Mouse (Mus musculus) cerebellum, adult 2 months (tissue): ENCODE measurements at regions not wholly inside any gene's neighbourhood (a gene's known extent, or its start where the extent isn't known, plus 50 kb on each side); places are given as distances from the start of the nearest gene placed in this dataset.
A peak's percentile ranks its signal among the peaks of the same experiment; 100 is the strongest.

Source experiments
- DNase-seq, 2 experiments: peaks; one replicate each; pipeline ENCODE4 v3.0.0; 2021
- H3K27ac ChIP-seq: fragments of 200-500 bp; 2 replicates; pipeline ENCODE4 v1.5.1; 2012; ENCODE audit warnings: low read length, control low read depth, inconsistent platforms; ENCODE audit not compliant: insufficient read depth
- H3K27me3 ChIP-seq: fragments of 200-500 bp; 2 replicates; pipeline ENCODE4 v1.6.1; 2012; ENCODE audit warnings: inconsistent platforms, mild to moderate bottlenecking, low read length, moderate library complexity; ENCODE audit not compliant: control insufficient read depth, insufficient read depth
- H3K4me1 ChIP-seq: fragments of 200-500 bp; 2 replicates; pipeline ENCODE4 v1.6.1; 2011; ENCODE audit warnings: low read length; ENCODE audit not compliant: control insufficient read depth, insufficient read depth
- H3K4me3 ChIP-seq: fragments of 200-500 bp; replicated peaks from 2 replicates; pipeline ENCODE3; 2011; ENCODE audit warnings: mild to moderate bottlenecking, low read depth, low read length, control low read depth; ENCODE audit not compliant: insufficient read depth
- CTCF ChIP-seq: fragments of 200-500 bp; IDR thresholded peaks from 2 replicates; pipeline ENCODE4 v1.5.1; 2011; ENCODE audit warnings: low read depth, mild to moderate bottlenecking, control low read depth, low read length, moderate library complexity, borderline replicate concordance; ENCODE audit not compliant: insufficient read depth
- POLR2A ChIP-seq: fragments of 200-500 bp; IDR thresholded peaks from 2 replicates; pipeline ENCODE4 v1.6.1; 2011; ENCODE audit warnings: low read length, control low read depth, borderline replicate concordance; ENCODE audit not compliant: insufficient read depth
- WGBS: fragments of 180-500 bp; shearing (Covaris S2); methylation state at CpG from one replicate; pipeline ENCODE4 v1.1.7; 2018; 5-methylcytosine and 5-hydroxymethylcytosine counted together

DNA sequence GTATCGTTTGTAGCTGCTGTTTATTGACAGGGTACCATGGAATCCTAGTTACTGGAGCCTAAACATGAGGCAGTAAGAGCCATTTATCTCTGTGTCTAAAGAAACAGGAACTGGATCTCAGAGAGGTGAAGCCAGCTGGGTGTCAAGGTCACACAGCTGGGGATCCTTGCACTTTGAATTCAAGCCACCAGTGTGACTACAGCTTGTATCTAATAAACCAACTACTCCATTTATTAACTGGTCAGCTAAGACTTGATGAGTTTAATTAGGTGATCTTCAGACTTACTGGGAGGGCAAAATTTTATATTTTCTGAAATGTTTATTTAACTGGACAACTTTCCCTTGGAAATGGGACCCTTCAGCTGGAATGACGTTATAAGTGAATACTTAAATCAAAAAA lies 577.5 kb upstream of the Sox9 start:
- DNase-seq, result no peak
- H3K27me3 ChIP-seq, result no peaks in the 10 kb centered on the region
- no peak overlapping the region for H3K4me3 ChIP-seq
- no peak overlapping the region for H3K27ac ChIP-seq
- TF ChIP-seq POLR2A, result no peak
- TF ChIP-seq CTCF, result no peak
- H3K4me1 ChIP-seq, result no peaks in the 10 kb centered on the region
- 64% methylated on average over 2 of the region's 2 CpGs for WGBS

DNA sequence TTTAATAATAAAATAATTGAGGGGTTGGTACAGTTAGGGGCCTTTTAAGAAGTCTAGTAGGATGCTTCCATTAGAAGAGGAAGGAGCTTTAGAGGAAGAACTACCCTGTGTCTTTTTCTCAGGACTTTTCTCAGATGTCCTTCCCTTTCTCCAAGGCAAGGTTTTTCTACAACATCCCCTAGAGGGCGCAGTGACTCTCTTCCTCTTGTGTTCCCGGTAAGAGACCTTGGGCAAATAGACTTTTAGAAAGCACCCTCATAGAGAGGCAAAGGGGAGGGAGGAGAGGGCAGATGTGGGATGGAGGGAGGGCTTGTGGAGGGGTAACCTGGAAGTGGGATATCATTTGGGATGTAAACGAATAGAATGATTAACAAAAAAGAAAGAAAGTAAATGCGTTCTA lies 572.6 kb upstream of the Sox9 start:
- Histone ChIP-seq H3K27ac (no peak overlapping the region), H3K4me3 (no peak overlapping the region), H3K4me1 (peaks cover 3% of the 10 kb centered on the region; the same call in 1 of the 2 replicates), H3K27me3 (no peaks in the 10 kb centered on the region)
- TF ChIP-seq POLR2A (no peak), CTCF (peak; percentile 1; the same call in 1 of the 2 replicates)
- 37% methylated on average over 4 of the region's 4 CpGs for WGBS
- peak in 1 of 2 experiments; percentile 10 for DNase-seq

GRCm38 (mm10) chr11:112219046-112219720 lies 562.8 kb upstream of the Sox9 start:
- Histone ChIP-seq H3K27ac (no peak overlapping the region), H3K27me3 (no peaks in the 10 kb centered on the region), H3K4me1 (no peaks in the 10 kb centered on the region; the same call in 1 of the 2 replicates), H3K4me3 (no peak overlapping the region)
- 26% methylated on average over 5 of the region's 5 CpGs for WGBS
- TF ChIP-seq CTCF (no peak), POLR2A (no peak)
- DNase-seq, result peak in 1 of 2 experiments; percentile 16

- TF ChIP-seq POLR2A, result no peak
- TF ChIP-seq CTCF, result no peak
- Histone ChIP-seq H3K4me1 (no peaks in the 10 kb centered on the region), H3K27ac (no peak overlapping the region), H3K4me3 (no peak overlapping the region), H3K27me3 (no peaks in the 10 kb centered on the region)
- 51% methylated on average over 7 of the region's 7 CpGs for WGBS
- no peak for DNase-seq
These were observed 547.4 kb upstream of the Sox9 start for GRCm38 (mm10) chr11:112234492-112235116.

- H3K27ac ChIP-seq, result no peak overlapping the region
- TF ChIP-seq POLR2A, result no peak
- TF ChIP-seq CTCF, result no peak
- H3K4me1 ChIP-seq, result no peaks in the 10 kb centered on the region
- peak in 1 of 2 experiments; percentile 3 for DNase-seq
- 62% methylated on average over 19 of the region's 19 CpGs for WGBS
- no peaks in the 10 kb centered on the region for H3K27me3 ChIP-seq
- no peak overlapping the region for H3K4me3 ChIP-seq
These were observed 542.8 kb upstream of the Sox9 start for GRCm38 (mm10) chr11:112238960-112239884.

GRCm38 (mm10) chr11:112252548-112252947 lies 529.5 kb upstream of the Sox9 start:
- WGBS, result 95% methylated on average over 1 of the region's 1 CpGs
- Histone ChIP-seq H3K4me3 (no peak overlapping the region), H3K4me1 (no peaks in the 10 kb centered on the region), H3K27me3 (no peaks in the 10 kb centered on the region), H3K27ac (no peak overlapping the region)
- TF ChIP-seq CTCF (no peak), POLR2A (no peak)
- no peak for DNase-seq

DNA sequence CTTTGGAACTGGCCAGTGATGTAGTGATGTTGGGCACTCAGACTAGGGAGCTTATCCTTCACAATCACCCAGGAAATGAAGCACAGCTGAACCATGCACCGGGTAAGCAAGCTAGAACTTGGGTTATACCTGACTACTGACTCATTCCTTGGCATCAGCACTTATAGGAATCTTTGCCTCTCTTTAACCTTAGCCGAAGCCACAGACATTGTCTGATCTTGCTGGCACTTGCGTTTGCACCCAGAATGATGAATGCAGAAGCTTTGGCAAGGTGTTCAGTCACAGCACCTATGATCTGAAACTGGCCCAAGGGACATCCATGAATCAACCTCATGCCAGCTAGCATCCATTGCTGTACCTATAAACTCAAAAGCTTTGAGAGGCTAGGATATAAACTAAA lies 529.0 kb upstream of the Sox9 start:
- no peak overlapping the region for H3K27ac ChIP-seq
- no peaks in the 10 kb centered on the region for H3K27me3 ChIP-seq
- WGBS, result 90% methylated on average over 3 of the region's 3 CpGs
- H3K4me1 ChIP-seq, result no peaks in the 10 kb centered on the region
- no peak overlapping the region for H3K4me3 ChIP-seq
- TF ChIP-seq POLR2A (no peak), CTCF (no peak)
- DNase-seq, result no peak
